Mouse (Mus musculus) erythroblast, embryonic 14.5 days (primary cell): ENCODE results near the gene Rhoc. TPM values are rescaled to one million over a fixed set of nuclear protein-coding genes. Genes with fewer than 3 reads are reported as not detected.
"Not testable (repeated sequence)": the region's sequence is repeated elsewhere in the genome, so short reads cannot be mapped to it uniquely, and the experiment has no call there.

Experiments
- H3K27me3 ChIP-seq: 2 replicates; pipeline ENCODE4 v1.6.1; 2012; ENCODE audit warnings: inconsistent platforms; ENCODE audit not compliant: control insufficient read depth
- H3K36me3 ChIP-seq: 2 replicates; pipeline ENCODE4 v1.6.1; 2012; ENCODE audit warnings: mild to moderate bottlenecking, inconsistent platforms; ENCODE audit not compliant: control insufficient read depth
- H3K4me1 ChIP-seq: 2 replicates; pipeline ENCODE4 v1.6.1; 2012; ENCODE audit warnings: inconsistent platforms; ENCODE audit not compliant: control insufficient read depth
- H3K4me3 ChIP-seq: replicated peaks from 2 replicates; pipeline ENCODE3; 2012; ENCODE audit warnings: moderate library complexity, mild to moderate bottlenecking, inconsistent platforms
- H3K9me3 ChIP-seq: 2 replicates; pipeline ENCODE4 v1.6.1; 2012; ENCODE audit warnings: low read length, inconsistent platforms, mixed read lengths; ENCODE audit not compliant: control insufficient read depth
- GATA1 ChIP-seq: IDR thresholded peaks from 2 replicates; pipeline ENCODE4 v1.6.1; 2012; ENCODE audit warnings: low read length, inconsistent platforms, mixed read lengths
- TAL1 ChIP-seq: IDR thresholded peaks from 3 replicates; pipeline ENCODE4 v1.6.1; 2012; ENCODE audit warnings: low read length, inconsistent platforms, mixed read lengths
- polyA plus RNA-seq: library from polyadenylated mRNA; stranded (reverse); fragments of >175 nt; gene quantifications from 2 replicates; pipeline ENCODE4 v1.2.3, GENCODE M21; 2012

Rhoc gene
- polyA plus RNA-seq, 1 experiment, result 0.47 TPM

DNA sequence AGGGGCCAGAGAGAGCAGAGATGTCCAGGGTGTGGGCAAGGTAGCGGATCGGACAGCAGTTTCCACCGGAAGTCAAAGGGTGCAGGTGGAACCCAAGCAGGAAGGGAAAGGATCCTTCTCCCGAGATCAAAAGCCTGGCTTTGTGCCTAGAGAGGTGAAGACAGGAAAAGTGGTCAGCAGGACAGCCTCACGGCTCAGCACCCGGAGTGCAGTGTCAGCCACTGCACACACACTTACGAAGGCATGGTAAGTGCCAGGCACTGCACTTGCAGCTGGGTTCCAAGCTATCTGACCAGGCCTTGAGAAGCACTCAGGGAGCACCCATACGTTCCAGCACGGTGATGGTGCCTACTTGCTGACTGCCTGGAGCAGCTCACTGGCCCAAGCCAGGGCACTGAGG, 17.4 kb downstream of the Rhoc start:
- Histone ChIP-seq H3K9me3 (no peaks in the 10 kb centered on the region), H3K27me3 (no peaks in the 10 kb centered on the region), H3K36me3 (peaks cover 26% of the 10 kb centered on the region), H3K4me1 (no peaks in the 10 kb centered on the region), H3K4me3 (no peak overlapping the region)
- TF ChIP-seq GATA1 (no peak), TAL1 (no peak)

GRCm38 (mm10) chr3:104811752-104812151, 23.6 kb downstream of the Rhoc start:
- Histone ChIP-seq H3K4me3 (no peak overlapping the region), H3K4me1 (peaks cover 2% of the 10 kb centered on the region; the same call in 1 of the 2 replicates), H3K9me3 (no peaks in the 10 kb centered on the region), H3K27me3 (no peaks in the 10 kb centered on the region), H3K36me3 (peaks cover 4% of the 10 kb centered on the region; the same call in 1 of the 2 replicates)
- TF ChIP-seq GATA1 (no peak), TAL1 (no peak)

DNA sequence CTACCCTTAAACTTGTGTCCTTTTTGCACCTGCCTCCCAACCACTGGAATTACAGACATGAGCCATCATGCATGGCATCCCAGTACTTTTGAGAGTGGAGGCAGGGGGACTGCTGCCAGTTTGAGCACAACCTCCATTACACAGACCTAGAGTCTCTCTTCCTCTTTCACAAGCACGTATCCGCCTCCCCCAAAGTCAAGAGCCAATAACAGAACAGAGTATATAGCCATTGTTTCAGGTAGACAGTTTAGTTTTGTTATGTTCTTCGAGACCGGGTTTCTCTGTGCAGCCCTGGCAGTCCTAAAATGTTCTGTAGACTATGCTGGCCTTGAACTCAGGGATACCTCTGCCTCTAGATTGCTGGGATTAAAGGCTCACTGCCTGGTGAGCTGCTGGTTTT, 24.1 kb downstream of the Rhoc start:
- Histone ChIP-seq H3K9me3 (no peaks in the 10 kb centered on the region), H3K4me3 (no peak overlapping the region), H3K27me3 (no peaks in the 10 kb centered on the region), H3K4me1 (peaks cover 3% of the 10 kb centered on the region), H3K36me3 (peaks cover 4% of the 10 kb centered on the region; the same call in 1 of the 2 replicates)
- TF ChIP-seq TAL1, result no peak
- TF ChIP-seq GATA1, result no peak

GRCm38 (mm10) chr3:104813227-104813626, 25.1 kb downstream of the Rhoc start:
- H3K4me3 ChIP-seq, H3K36me3 ChIP-seq, H3K9me3 ChIP-seq, H3K27me3 ChIP-seq: not testable (repeated sequence)
- peaks cover 13% of the 10 kb centered on the region for H3K4me1 ChIP-seq

GRCm38 (mm10) chr3:104814746-104815145, 26.6 kb downstream of the Rhoc start:
- TF ChIP-seq TAL1, result no peak
- TF ChIP-seq GATA1, result no peak
- Histone ChIP-seq H3K9me3 (no peaks in the 10 kb centered on the region), H3K4me1 (peaks cover 25% of the 10 kb centered on the region), H3K4me3 (no peak overlapping the region), H3K27me3 (no peaks in the 10 kb centered on the region), H3K36me3 (peaks cover 4% of the 10 kb centered on the region; the same call in 1 of the 2 replicates)

DNA sequence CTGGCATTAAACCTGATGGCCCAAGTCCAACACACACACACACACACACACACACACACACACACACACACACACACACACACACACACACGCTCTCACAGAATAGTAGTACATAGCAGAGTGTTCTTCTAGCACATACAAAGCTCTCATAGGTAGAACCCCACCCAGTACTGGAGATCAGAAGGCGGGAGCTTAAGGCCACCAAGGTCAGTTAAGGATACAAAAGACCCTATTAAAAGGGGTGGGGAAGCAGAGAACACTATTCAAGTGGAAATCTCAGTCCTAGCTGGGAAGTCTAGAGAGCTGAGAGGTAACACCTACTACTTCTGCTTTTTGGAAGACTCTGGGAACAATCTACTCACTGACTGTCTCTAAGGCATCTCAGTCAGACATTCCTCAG, 27.2 kb downstream of the Rhoc start:
- H3K4me3 ChIP-seq, result no peak overlapping the region
- no peaks in the 10 kb centered on the region for H3K27me3 ChIP-seq
- peaks cover 25% of the 10 kb centered on the region for H3K4me1 ChIP-seq
- peaks cover 10% of the 10 kb centered on the region for H3K36me3 ChIP-seq
- H3K9me3 ChIP-seq, result no peaks in the 10 kb centered on the region
- TF ChIP-seq GATA1 (no peak), TAL1 (no peak)

GRCm38 (mm10) chr3:104816130-104816529, 28.0 kb downstream of the Rhoc start:
- Histone ChIP-seq H3K36me3 (peaks cover 18% of the 10 kb centered on the region), H3K27me3 (no peaks in the 10 kb centered on the region), H3K4me1 (peaks cover 25% of the 10 kb centered on the region), H3K4me3 (no peak overlapping the region), H3K9me3 (no peaks in the 10 kb centered on the region)
- TF ChIP-seq TAL1, result no peak
- no peak for TF ChIP-seq GATA1

GRCm38 (mm10) chr3:104817481-104817990, 29.4 kb downstream of the Rhoc start:
- Histone ChIP-seq H3K9me3 (no peaks in the 10 kb centered on the region), H3K4me3 (peak overlapping the region; percentile 91), H3K27me3 (no peaks in the 10 kb centered on the region), H3K4me1 (peaks cover 25% of the 10 kb centered on the region), H3K36me3 (peaks cover 31% of the 10 kb centered on the region)
- no peak for TF ChIP-seq TAL1
- no peak for TF ChIP-seq GATA1

DNA sequence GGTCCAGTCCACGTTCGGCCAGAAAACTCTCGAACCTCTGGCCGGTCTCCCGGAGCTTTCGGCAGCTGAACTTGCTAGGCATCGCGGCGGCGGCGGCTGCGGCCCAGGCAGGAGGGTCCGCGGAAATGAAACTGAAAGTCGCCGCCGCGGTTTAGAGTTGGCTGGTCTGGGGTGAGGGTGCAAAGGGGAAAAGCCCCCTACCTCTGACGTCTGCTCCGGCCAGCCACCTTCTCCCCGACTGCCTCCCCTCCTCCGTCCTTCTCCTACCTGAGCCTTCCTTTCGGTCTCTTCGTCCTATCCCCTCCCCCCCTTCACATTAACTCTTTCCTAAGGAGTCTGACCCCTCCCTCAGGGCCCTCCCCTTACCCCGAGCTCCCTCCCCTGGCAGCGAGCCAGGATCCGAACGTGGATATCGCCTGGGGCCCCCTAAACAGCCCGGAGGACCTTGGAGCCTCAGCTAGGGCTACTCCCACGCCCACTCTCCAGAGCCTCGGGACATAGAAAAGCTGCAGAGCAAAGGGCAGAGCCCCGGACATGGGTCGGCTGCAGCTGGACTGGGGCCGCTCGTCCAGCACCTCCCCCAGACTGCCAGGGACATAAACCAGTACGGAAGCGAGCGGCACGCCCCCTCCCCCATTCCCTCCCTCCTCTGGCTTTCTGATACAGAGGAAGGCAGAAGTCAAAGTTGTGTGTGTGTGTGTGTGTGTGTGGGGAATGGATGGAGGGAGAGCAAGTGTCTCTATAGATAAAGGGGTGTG, 30.0 kb downstream of the Rhoc start, which contains the start of gene Mov10:
Gene Mov10 (minus strand): TSS at position 573 of the 758 bp plus-strand sequence.
- TF ChIP-seq GATA1 (no peak), TAL1 (no peak)
- Histone ChIP-seq H3K27me3 (no peaks in the 10 kb centered on the region), H3K4me3 (peak within 1 kb of the TSS; percentile 91), H3K9me3 (no peaks in the 10 kb centered on the region), H3K36me3 (peaks cover 33% of the 10 kb centered on the region), H3K4me1 (peaks cover 25% of the 10 kb centered on the region)

DNA sequence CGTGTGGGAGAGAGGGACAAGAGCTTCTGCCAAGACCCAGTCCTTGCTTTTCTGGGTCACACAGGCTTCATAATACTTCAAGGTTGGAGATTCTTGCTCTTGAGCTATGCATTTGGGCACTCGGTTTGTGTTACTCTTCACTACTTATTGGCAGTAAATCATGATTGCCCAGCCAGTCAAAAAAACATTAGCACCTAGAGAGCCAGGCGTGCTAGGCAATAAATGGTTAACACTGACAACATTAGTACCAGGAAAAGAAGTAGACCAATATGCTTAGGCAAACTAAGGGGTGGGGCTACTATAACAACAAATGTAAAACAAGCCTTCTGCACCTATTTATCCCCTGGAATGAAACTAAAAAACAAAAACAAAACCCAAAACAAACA, 30.6 kb downstream of the Rhoc start:
- Histone ChIP-seq H3K9me3 (no peaks in the 10 kb centered on the region), H3K4me1 (peaks cover 25% of the 10 kb centered on the region), H3K4me3 (peak overlapping the region; percentile 91), H3K36me3 (peaks cover 33% of the 10 kb centered on the region), H3K27me3 (no peaks in the 10 kb centered on the region)
- TF ChIP-seq TAL1 (no peak), GATA1 (no peak)
